Mouse (Mus musculus) CH12F3 (cell line): ENCODE results near the gene Tom1l2.

Experiments used
- in situ Hi-C: fragments of 300-500 bp; cut with MboI; formaldehyde crosslinking; loops from 2 replicates; pipeline ENCODE4 v1.14.3; 2020; ENCODE audit warnings: low sequenced_read_pairs

Gene Tom1l2

GRCm38 (mm10) chr11:60307375-60307825 lies 45.3 kb downstream of the Tom1l2 start:
- in situ Hi-C loops, result no loop called here

DNA sequence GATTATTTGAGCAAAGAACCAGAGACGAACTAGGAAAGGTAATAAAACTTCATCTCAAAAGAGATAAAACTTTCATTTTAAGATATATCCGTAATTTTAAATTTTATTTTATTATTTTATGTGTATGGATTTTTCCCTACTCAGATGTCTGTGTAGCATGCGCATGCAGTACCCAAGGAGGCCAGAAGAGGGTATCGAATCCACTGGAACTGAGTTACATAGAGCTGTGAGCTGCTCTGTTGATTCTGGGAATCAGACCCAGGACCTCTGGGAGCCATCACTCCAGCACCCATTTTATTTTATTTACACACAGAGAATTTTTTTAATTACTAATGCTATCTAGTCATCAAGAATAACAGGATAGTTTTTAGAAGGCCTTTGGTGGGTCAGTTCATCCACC lies 45.9 kb downstream of the Tom1l2 start:
- in situ Hi-C loops, result no loop called here

- in situ Hi-C loops, result no loop called here
Measured at GRCm38 (mm10) chr11:60305611-60306010, 47.1 kb downstream of the Tom1l2 start.

DNA sequence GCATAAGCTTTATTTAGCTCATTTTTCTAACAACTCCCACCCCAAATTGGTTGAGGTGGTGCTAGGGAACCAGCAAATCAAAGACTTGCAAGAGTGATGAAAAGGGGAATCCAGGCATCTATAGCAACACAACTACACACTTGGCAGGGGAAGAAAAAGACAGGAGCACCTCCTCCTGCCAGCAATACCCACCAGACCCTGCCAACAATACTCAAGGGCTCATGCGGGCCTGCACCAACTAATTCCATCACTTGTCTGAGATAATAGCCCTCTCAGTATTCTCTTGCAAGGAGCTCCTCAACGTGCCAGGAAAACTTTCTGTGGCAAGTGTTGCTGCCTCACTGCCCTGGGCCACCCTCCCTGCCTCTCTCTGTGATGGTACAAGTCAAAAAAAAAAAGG lies 49.2 kb downstream of the Tom1l2 start:
- in situ Hi-C loops, result no loop called here

DNA sequence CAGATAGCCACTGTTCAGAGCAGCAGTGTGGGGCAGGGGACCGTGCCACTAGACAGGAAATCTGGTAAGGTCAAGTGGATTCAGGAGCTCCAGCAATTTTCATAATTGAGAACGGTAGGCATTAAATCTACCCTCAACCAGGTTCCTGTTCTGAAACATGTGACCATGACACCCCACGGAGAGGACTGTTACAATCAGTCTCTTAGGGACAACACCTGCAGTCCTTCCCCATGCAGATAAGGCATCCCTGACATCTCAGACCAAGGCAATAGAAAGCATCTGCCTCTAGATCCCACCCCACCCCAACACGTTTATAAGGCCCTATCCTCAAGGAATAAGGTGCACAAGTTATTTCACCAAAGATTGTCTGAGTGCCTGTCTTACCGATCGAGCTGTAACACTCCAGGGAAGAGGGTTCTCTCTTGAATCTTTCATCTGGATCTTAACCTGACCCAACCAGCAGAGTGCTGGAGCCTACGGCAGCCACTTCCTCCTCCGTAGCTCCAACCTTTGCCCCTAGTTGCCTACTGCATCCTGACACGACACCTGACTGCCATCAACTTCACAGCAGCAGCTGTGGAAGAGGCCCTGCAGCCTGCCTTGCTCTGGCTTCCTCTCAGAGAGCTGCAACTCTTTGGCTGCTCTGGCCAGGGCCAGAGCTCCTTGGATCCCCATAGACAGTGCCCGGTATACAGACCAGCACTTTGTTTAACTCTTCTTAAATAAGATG lies 50.2 kb downstream of the Tom1l2 start:
- in situ Hi-C loops, result no loop called here

DNA sequence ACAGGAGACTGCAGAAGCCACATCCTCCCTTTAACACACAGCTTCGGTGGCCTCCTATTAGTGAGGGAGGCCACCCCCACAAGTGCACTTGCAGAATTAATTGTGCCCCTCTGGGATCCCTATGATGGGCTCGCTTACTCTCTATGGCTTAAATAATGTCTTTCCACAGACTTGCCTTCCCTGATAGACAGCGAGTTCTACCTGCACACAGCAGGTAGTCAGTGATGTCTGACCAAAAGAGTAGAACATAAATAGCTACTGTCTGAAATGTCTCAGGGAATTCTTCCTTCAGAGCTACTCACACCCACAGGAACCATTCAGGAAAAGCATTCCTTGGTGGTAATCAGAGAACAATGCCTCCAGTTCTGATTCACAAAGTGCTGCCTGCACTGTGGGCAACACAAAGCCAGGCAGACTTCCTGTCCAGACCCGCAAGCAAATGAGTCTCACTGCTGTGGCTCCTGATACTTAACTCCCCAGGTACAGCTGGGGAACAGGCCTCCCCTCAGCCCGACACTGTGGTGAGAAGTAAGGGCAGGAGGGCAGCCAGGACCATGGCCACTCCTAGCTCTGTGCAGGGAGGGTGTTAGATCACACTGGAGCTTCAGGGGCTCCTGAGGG lies 51.0 kb downstream of the Tom1l2 start:
- in situ Hi-C loops, result no loop called here

DNA sequence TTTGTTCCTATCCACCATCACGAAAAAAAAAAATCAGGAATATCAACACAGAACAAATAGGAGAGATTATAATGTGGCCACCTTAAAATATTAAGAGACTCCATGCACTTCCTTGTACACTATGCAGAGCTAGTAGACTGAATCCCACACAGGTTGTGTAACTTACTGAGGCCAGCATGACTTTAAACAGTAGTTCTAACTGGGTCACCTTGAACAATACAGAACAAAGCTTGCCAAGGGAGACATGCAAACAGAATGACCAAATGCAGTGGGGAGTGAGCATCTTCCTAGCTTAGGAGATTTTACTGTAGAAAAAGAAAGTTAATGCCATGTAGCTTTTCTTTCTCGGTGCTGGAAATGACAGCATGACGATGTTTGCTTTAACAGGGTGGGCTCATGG lies 52.4 kb downstream of the Tom1l2 start:
- in situ Hi-C loops, result no loop called here

- in situ Hi-C loops, result no loop called here
Measured at GRCm38 (mm10) chr11:60297772-60298171, 54.9 kb downstream of the Tom1l2 start.

- in situ Hi-C loops, result no loop called here
Measured at GRCm38 (mm10) chr11:60294630-60295313, 57.9 kb downstream of the Tom1l2 start.

DNA sequence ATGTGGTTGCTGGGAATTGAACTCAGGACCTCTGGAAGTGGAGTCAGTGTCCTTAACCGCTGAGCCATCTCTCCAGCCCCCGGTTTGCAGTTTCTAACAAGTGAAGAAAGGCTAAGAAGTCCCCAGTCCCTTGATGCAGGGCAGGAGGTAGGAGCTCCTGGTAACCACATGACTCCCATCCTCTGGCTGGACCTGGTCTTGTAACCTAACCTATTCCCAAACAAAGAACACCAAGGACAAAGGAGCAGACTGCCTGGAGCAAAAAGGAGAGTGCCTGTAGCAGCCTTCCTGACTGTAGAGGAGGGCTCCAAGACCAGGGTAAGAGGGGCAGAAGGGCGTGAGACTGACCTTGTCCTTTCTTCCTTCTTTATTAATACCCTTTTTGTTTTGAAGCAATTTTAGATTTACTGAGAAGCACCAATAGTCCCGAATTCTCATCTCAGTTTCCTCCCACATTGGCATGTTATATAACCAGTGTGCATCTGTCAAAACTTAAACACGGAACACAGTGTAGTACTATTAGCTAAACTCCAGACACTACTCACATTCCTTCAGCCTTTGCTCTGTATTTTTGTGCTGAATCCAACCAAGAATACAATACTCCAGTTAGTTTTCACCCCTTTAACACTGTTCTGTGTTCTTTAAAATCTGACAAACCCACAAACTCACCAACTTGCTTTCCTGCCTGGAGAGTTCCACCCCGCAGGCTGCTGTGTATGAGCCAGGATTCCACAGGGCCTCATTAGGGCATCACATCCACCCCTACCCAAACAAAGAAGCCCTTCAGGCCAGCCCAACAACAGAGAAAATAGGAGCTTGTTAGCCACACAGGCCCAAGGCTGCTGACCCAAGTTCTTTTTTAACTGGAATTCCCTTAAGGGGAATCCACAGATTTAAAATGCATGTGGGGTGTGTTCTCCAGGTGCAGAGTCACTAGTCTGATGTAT lies 58.7 kb downstream of the Tom1l2 start:
- in situ Hi-C loops, result no loop called here

DNA sequence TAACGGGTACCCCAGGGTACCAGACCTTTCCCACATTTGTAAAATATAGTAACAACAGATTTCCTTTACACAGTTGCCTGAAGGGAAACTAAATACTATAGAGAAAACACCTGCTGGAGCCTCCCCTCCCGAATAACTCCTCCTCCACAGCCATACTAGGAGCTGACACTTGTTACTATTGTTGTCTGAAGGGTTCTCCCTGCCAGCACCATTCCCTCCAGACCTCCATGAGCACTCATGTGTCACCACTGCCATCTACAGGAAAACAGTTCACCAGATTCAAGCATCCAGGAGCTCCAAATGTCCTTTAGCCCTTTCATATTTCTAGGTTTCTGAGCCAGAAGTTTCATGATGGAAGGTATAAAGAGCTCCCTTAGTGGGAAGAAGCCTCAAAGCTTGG lies 60.0 kb downstream of the Tom1l2 start:
- in situ Hi-C loops, result no loop called here

GRCm38 (mm10) chr11:60288980-60289379 lies 63.7 kb downstream of the Tom1l2 start:
- in situ Hi-C loops, result no loop called here

GRCm38 (mm10) chr11:60286311-60286710 lies 66.4 kb downstream of the Tom1l2 start:
- in situ Hi-C loops, result no loop called here

DNA sequence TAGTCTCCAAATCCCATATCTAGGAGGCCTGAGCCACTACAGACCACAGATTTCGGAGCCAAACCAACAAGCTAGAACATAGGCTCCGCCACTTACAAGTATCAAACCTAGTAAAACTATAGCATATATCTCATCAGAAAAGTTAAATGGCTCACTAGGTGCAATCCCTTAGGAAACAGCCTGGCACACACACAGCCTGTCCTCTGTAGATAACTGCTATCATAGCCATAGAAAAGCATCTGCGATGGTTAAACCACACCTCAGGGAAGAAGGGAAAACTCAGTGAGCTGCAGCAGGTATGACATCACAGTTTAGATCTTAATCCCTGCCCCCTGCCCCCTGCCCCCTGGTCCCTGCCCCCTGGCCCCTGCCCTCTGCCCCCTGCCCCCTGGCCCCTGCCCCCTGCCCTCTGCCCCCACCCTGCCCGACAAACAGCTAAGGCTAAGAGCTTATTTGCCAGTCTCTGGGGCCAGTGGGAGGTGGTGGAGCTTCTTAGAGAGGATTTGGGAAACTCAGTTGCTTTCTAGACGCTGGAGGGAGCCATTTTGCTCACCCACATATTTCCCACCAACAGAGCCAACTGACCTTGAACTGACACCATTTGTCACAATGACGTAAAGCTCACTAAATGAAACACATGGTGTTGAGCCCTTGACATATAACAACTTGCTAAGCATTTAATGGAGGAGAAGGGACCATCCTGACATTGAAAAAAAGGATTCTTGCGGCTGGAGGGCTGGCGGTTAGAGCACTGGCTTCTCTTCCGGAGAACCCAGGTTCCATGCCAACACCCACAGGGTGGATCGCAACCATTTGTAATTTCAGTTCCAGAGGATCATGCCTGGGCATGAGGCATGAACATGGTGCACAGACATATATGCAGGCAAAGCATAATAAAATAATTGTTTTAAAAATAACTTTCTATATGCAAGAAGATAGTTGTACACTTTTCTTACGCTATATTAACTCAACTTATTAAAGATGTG lies 72.0 kb downstream of the Tom1l2 start:
- in situ Hi-C loops, result no loop called here

DNA sequence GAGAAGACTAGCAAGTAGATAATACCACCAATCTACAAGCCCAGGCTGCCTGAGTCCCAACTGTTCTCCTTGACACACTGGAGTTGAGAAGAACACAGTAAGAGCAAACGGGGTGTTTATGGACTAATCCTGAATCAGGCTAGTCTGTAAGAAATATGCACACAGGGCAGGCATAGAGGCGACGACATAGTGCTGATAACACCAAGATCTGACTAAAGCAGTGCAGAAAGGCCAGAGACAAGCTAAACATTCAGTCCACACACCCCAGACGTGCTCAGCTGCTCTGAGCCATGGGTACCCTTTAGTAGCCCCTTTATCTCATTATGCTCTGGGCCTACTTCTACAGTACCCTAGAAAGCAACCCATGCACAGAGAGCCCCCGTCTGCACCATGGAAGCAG lies 73.2 kb downstream of the Tom1l2 start:
- in situ Hi-C loops, result no loop called here

DNA sequence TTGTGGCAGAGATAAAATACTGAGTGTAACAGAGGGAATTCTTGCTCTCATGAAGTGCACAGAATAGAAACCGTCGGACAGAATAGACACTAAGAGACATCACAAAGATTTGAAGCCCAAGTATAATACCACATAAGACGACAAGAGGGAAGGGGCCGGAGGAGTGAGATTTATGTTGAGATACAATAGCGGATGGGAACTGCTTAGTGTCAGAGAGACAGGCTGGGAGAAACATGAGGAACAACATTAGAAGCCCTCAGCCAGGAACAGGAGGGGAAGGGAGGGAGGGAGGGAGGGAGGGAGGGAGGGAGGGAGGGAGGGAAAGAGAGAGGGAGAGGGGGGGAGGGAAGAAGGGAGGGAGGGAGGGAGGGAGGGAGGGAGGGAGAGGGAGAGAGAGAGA lies 74.9 kb downstream of the Tom1l2 start:
- in situ Hi-C loops, result no loop called here

DNA sequence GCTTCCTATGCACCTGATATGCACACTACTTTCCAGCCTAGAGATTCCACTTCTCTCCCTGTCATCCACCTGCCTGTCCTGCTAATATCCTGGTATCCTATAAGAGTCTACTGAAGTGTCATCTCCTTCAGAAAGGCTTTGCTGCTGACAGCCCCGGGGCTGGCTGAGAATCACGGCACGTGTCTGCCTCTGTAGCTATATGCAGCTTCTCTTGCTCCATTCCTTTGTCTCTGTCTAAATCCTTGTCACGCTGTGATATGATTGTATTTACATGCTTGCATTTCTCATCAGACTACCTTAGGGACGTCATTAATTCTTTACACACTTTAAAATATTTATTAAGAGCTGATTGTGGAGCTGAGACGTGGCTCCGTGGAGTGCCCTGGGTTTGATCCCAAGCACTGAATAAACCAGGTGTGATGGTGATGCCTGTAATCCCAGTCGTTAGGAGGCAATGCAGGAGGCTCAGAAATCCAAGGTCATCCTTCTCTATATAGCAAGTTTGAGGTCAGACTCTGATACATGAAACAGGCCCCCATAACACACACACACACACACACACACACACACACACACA lies 75.5 kb downstream of the Tom1l2 start:
- in situ Hi-C loops, result no loop called here

DNA sequence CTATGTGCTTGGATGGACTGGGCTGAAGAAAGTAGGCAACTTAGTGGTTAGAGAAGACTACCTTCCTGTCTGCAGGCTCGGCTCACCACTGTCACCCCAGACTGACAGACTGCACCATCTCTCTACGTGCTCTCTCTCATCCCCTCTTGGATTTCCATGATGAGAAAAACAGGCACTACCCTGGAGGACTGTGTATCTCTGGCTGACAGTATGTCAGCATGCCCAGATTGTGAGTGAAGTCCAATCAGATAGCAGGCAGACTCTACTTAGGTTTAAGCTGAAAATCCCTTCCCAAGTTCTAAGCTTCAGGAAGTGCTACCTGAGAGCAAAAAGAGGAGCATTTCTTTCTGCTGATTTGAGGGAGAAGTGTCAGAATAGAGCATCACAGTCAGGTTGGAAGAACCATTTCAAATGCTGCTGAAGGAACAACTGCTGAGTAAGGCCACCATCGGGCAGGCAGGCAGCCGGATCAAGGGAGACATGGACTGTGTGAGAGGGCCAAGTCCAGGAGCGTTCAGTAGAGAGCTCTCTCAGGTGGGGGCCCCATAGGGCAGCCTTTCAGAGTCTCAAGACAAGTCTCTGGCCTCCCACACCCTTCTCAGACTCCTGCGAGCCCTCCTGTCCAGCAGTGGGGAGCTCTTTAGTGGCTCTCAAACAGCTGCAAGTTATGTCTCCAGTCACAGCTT lies 76.2 kb downstream of the Tom1l2 start:
- in situ Hi-C loops, result no loop called here

DNA sequence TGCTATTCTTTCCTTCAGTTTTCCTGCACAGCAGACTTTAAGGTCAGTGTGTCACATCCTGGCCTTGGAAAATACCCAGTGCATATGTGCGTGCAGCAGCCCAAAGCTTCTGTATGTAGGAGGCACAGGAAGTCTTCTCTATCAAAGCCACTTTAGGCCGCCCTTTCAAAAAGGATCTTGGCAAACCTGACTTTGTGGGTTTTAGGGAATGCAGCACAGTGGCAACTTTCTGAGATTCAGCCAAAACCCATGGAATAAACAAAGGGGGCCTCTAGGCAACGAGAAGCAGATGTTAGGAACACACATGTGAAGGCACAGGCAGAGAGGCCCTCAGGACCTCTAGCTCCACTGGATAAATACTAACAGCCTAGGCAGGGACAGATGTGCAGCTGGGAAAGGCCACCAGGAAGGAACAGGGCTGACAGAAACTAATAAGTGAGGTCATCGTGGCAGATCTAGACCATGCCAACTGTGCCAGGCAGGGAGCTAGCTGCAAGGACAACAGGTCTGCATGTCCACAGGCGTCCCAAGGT lies 79.4 kb downstream of the Tom1l2 start:
- in situ Hi-C loops, result no loop called here
